Mouse (Mus musculus) CD4-positive naive resting alpha-beta T cell, adult 57 days (primary cell): Measurements from ENCODE around the gene Ccpg1. TPM values are rescaled to one million over a fixed set of nuclear protein-coding genes. Genes with fewer than 3 reads are reported as not detected.

ENCODE experiments used
- total RNA-seq: library from RNA; stranded (reverse); gene quantifications from one replicate; pipeline ENCODE4 v1.2.4, GENCODE M21; 2023

Gene Ccpg1
- 184 TPM for total RNA-seq

DNA sequence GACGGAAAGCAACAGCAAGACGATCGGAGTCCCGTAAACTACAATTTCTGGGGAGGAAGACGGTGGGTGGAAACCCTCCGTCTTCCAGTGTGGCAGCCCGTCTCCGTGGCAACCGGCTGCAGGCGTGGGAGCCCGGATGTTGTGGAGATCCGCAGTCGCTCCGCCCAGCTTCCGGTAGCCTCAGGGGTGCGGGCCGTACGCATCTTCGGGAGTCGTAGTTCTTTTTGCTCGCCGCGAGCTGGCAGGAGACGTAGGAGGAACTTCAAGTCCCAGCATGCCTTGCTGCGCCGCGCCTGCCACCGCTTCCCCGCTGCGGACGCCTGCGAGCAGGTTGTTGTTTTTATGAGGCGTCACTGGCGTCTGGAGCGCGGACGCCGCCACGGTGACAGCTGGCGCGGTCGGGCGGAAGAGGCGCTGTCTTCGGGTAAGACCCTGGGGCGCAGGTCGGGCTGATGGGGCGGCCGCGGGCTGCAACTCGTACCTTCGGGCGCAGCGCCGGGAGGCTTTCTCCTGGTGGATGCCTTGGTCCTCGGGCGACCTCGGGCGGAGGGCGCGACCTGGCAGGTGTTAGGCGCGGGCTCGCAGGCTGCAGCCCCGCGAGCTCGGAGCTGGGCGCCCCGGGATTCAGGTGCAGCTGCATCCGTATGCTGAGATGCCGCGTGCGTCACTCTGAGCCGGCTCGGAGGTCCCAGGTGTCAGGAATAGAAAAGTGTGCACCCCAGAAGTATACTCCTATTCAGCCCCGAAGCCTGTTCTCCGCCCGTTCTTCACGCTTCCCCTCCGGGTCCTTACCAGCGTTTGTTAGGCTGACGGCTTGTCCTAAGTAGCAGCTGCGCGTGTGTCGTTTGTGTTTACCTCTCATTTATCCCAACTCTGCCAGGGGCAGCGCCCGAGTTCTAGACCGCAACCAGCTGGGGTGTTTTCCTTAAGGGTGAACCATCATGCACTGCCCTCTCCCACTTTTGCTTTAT is at the start of gene Ccpg1, which contains the start of gene Ccpg1os:
Gene Ccpg1 (plus strand): TSS at position 180 of the 971 bp plus-strand sequence.
Gene Ccpg1os (minus strand): TSS at position 133 of the 971 bp plus-strand sequence.

DNA sequence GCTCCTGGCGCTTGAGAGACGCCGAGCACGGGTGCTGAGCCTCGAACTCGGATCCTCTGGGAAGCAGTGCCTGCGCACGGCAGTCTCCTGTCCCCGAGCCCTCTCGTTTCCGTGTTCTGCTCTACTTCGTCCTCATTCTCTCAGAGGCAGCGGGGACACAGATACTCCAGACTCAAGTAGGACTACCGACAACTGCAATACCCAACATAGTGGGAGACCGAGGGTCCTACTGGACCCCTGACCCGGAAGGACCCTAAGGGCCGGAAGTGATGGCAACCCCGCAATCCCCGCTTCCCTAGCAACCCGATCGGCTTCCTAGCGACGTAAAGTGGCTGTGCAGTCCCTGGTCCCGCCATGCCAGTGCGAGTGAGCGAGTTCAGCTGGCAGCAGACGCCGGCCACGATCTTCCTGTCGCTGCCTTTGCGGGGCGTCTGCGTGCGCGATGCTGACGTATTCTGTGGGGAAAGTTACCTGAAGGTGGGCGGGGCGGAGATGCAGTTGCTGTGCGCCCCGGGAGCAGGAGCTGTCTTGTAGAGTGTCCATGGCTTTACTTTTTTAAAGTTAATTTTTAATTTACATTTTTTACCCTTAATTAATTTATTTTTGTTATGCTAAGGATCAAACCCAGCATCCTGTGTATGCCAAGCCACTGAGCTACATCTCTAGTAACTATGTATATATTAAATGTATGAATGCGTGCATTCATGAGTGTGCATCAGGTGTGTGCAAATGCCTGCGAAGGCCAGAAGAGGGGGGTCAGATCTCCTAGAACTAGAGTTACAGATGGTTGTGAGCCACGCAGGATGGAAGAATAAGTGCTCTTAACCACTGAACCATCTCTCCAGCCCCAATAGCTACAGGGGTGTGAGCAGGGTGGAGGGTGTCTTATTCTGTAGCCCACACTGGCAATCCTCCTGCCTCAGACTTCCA is 26.4 kb upstream of the Ccpg1 start, which contains the start of the genes Dyx1c1 and Gm44503:
Gene Dyx1c1 (plus strand): TSS at position 265 of the 930 bp plus-strand sequence.
Gene Gm44503 (plus strand): TSS at position 332 of the 930 bp plus-strand sequence.

DNA sequence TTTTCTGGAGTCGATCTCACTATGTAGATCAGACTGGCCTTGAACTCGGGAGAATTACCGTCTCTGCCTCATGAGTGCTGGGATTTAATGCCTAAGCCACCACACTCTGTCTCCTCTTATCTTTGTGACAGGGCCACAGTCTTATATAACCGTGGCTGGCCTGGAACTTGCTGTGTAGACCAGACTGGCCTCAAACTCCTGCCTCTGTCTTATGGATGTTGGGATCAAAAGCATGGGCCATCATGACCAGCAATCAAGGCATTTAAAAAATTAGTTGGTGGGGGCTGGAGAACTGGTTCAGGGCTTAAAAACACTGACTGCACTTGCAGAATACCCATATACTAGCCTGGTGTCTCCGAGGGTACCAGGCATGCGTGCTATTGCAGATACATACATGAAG is 54.9 kb downstream of the Ccpg1 start, which contains the start of gene Pigb:
Gene Pigb (minus strand): TSS at position 299 of the 400 bp plus-strand sequence.

DNA sequence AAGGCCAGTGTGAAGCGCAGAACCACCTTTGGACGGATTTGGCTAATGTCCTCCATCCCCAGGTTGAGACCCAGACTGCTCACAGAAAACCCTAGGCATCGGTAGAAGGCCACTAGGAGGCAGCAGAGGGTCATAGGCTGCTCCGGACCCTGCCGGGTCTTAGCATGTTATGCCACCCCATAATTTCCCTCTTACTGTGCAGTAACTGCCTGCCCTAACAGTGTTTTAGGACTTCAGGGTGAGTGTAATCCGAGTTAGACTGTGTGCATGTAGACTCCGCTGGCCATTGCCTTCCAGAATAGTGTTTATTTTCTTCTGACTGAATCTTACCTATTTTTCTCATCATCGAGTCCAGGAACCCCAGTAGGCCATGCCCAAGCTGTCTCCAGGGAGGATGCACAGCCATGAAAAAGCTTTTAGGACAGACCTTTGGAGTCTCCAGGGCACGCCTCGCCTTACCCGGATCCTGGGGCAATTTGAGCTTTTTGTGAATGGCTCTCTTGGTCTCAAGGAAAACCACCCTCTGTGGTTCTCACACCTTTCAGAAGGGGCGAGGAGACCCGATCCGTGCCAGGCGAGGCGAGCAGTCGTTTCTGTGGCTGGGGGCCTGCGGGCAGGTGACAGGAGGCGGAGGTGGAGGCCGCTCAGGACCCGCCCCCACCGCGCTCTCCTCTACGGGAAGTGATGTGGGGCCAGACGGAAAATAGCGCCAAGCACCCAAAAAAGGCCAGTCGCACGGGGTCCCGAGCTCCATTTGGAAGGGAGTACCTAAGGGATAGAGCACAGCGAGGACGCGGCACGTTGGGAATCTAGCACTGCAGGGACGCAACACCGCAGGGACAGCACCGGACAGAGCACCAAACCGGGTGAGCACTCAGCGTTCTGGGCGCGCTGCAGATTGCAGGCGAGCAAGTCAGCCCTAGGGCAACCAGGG is 59.2 kb downstream of the Ccpg1 start, which contains the start of gene Rab27a:
Gene Rab27a (plus strand): TSS at position 709 of the 934 bp plus-strand sequence.

Other genes starting within 250 kb of the Ccpg1 start
- gene Prtg, start 178.6 kb upstream of the Ccpg1 start, total RNA-seq: 0.06 TPM
- gene Pygo1, start 59.8 kb upstream of the Ccpg1 start, total RNA-seq: not detected
- gene Dyx1c1, start 26.6 kb upstream of the Ccpg1 start, total RNA-seq: 1.6 TPM
- gene Gm44503, start 26.6 kb upstream of the Ccpg1 start, total RNA-seq: 0.50 TPM
- 11.2 TPM for gene Ccpg1os, start within 50 bp of the Ccpg1 start, total RNA-seq
- 14.2 TPM for gene Pigb, start 54.9 kb downstream of the Ccpg1 start, total RNA-seq
- gene Rab27a, start 59.4 kb downstream of the Ccpg1 start, total RNA-seq: 55.2 TPM
- 11.1 TPM for gene Khdc3, start 116.4 kb downstream of the Ccpg1 start, total RNA-seq
- not detected for gene Gm20509, start 117.0 kb downstream of the Ccpg1 start, total RNA-seq
- gene Rsl24d1, start 128.0 kb downstream of the Ccpg1 start, total RNA-seq: 63.3 TPM